Mouse (Mus musculus): Measurements from ENCODE around the gene Mcidas.

DNA sequence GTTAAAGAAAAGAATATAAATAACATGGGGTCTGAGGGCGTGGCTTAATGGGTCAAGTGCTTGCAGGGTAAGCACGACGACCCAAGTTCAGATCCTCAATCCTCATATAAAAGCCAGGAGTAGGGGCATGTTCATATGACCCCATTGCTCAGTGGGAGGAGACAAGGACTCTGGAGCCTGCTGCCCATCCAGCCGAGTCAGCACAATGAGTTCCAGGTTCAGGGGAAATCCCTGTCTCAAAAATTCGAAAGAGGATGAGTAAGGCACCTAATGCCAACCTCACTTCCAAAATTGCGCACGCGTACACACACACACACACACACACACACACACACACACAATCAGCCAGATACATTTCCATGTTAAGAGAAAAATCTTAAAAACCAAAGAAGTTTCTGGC, 28.8 kb downstream of the Mcidas start:
- TF ChIP-seq CTCF (IDR thresholded peaks at IDR 0.05; ENCODE audit: low read depth, low read length) = no peak
- TF ChIP-seq POLR2AphosphoS5 (IDR thresholded peaks at IDR 0.05; ENCODE audit: insufficient replicate concordance, low read depth, low read length) = no peak

Data from G1E (cell line).